In genomic region chr12:77052853-77053252, GRCm38 (mm10) we compare ENCODE assay signal across 9 mouse cellular contexts.
DNase-seq lines count a peak whose midpoint lies in the region.
"Had no signal": no experiment of that assay in that cellular context is flagged by ENCODE, and none has a peak within 500 bp of the region (broad histone marks: within the 10 kb centered on the region; RNA-seq: fewer than 3 reads in every experiment).

No protein-coding gene starts in this region.

- intact Hi-C loops in heart, postnatal 14 days (cut with DNase I) = loop anchor here (5.0 kb wide), 1 partner anchor 184 kb away; the partner anchor contains the start of gene Fut8

- H3K36me3 ChIP-seq in heart, embryonic 10.5 days = no peaks in the 10 kb centered on the region
- H3K36me3 ChIP-seq: liver, embryonic 15.5 days had no signal

- H3K27ac ChIP-seq in heart, embryonic 10.5 days = no peak overlapping the region
- H3K27ac ChIP-seq: liver, embryonic 15.5 days had no signal

- H3K27me3 ChIP-seq in heart, embryonic 10.5 days (ENCODE audit: insufficient read depth, poor library complexity, severe bottlenecking) = peaks cover 45% of the 10 kb centered on the region
- H3K27me3 ChIP-seq: liver, embryonic 15.5 days had no signal

- WGBS in heart, embryonic 10.5 days = 58% methylated on average over 6 of the region's 6 CpGs

- no peaks in the 10 kb centered on the region for H3K9me3 ChIP-seq in heart, embryonic 10.5 days
- H3K9me3 ChIP-seq: liver, embryonic 15.5 days had no signal

- no peak overlapping the region for H3K4me3 ChIP-seq in heart, embryonic 10.5 days
- H3K4me3 ChIP-seq: liver, embryonic 15.5 days had no signal

- DNase-seq in heart, adult 11 months = peak; percentile 94
- no peak for DNase-seq in heart, embryonic 10.5 days (ENCODE audit: low spot score)
- peak; percentile 79 for DNase-seq in ZHBTc4 (ENCODE audit: low read depth, low spot score)
- peak; percentile 70 for DNase-seq in embryo, embryonic 10 days (ENCODE audit: low spot score)
- peak; percentile 57 to 71 for DNase-seq in heart, postnatal 14 days
- peak; percentile 52 for DNase-seq in layer of hippocampus, adult 9-11 months
- peak; percentile 88 for DNase-seq in lung, postnatal 36 days
- DNase-seq in telencephalon, adult 2 months (ENCODE audit: low read depth, low spot score) = peak; percentile 23

- peaks cover 11% of the 10 kb centered on the region; the same call in 1 of the 2 replicates for H3K4me1 ChIP-seq in heart, embryonic 10.5 days
